Mouse (Mus musculus) midbrain, embryonic 14.5 days (tissue): ENCODE data around the gene Pde10a. TPM values are rescaled to one million over a fixed set of nuclear protein-coding genes. Genes with fewer than 3 reads are reported as not detected.
A peak's percentile ranks its signal among the peaks of the same experiment; 100 is the strongest.

Experiments
- ATAC-seq: fragments of 200-750 bp; cut with Nextera tagmentation; 2 replicates; pipeline ENCODE4 v1.8.0; 2017; ENCODE audit warnings: moderate number of reproducible peaks, moderate library complexity; ENCODE audit not compliant: low FRiP score, low TSS enrichment
- DNase-seq: peaks from one replicate; pipeline ENCODE4 v3.0.0-alpha.2; 2015
- H3K27ac ChIP-seq: fragments of 300-500 bp; sonication (generic); replicated peaks from 2 replicates; pipeline ENCODE4 v1.5.1; 2014; ENCODE audit warnings: mild to moderate bottlenecking, low read depth, low read length, moderate library complexity
- H3K27me3 ChIP-seq: fragments of 300-500 bp; sonication (generic); 2 replicates; pipeline ENCODE4 v1.6.1; 2014; ENCODE audit warnings: low read length, control low read depth, mixed read lengths; ENCODE audit not compliant: control insufficient read depth, insufficient read depth
- H3K36me3 ChIP-seq: fragments of 300-500 bp; sonication (generic); 2 replicates; pipeline ENCODE4 v1.6.1; 2014; ENCODE audit warnings: low read length, control low read depth; ENCODE audit not compliant: control insufficient read depth, insufficient read depth
- H3K4me1 ChIP-seq: fragments of 300-500 bp; sonication (generic); 2 replicates; pipeline ENCODE4 v1.6.1; 2014; ENCODE audit warnings: mild to moderate bottlenecking, antibody characterized with exemption, low read length, control low read depth; ENCODE audit not compliant: control insufficient read depth, insufficient read depth
- H3K4me2 ChIP-seq: fragments of 300-500 bp; sonication (generic); 2 replicates; pipeline ENCODE4 v1.6.1; 2014; ENCODE audit warnings: mild to moderate bottlenecking, low read length, moderate library complexity
- H3K4me3 ChIP-seq: fragments of 300-500 bp; sonication (generic); replicated peaks from 2 replicates; pipeline ENCODE4 v1.5.1; 2014; ENCODE audit warnings: low read depth, low read length
- H3K9ac ChIP-seq: fragments of 300-500 bp; sonication (generic); replicated peaks from 2 replicates; pipeline ENCODE4 v1.6.1; 2014; ENCODE audit warnings: mild to moderate bottlenecking, low read length, moderate library complexity
- H3K9me3 ChIP-seq: fragments of 300-500 bp; sonication (generic); 2 replicates; pipeline ENCODE4 v1.6.1; 2016; ENCODE audit warnings: low read length, control low read depth, mixed read lengths; ENCODE audit not compliant: control insufficient read depth
- WGBS: fragments of 180-500 bp; shearing (Covaris S2); extraction: QIAGEN DNeasy Blood & Tissue Kit; methylation state at CpG from one replicate; pipeline ENCODE4 v1.1.7; 2014; 5-methylcytosine and 5-hydroxymethylcytosine counted together
- polyA plus RNA-seq: library from polyadenylated mRNA; unstranded; fragments of >200 nt; fragmentation: Nextera tagmentation; extraction: Ambion mirVana; gene quantifications from 2 replicates; pipeline ENCODE4 v1.2.1, GENCODE M21; 2014

The Pde10a gene
- polyA plus RNA-seq, 1 experiment from 2014 or later, result 14.1 TPM

- Histone ChIP-seq H3K36me3 (no peaks in the 10 kb centered on the region), H3K4me1 (no peaks in the 10 kb centered on the region), H3K27me3 (peaks cover 4% of the 10 kb centered on the region; the same call in 1 of the 2 replicates), H3K9me3 (no peaks in the 10 kb centered on the region), H3K4me2 (no peak overlapping the region), H3K9ac (no peak overlapping the region), H3K27ac (no peak overlapping the region), H3K4me3 (no peak overlapping the region)
- ATAC-seq (no peak), DNase-seq (no peak)
- 93% methylated on average over 3 of the region's 3 CpGs for WGBS
Observed at GRCm38 (mm10) chr17:8742772-8743171, 217.6 kb downstream of the Pde10a start.

GRCm38 (mm10) chr17:8745334-8745733 is 220.2 kb downstream of the Pde10a start:
- H3K4me1 ChIP-seq, result no peaks in the 10 kb centered on the region
- no peak for ATAC-seq
- peak; percentile 4 for DNase-seq
- H3K36me3 ChIP-seq, result no peaks in the 10 kb centered on the region
- H3K4me2 ChIP-seq, result no peak overlapping the region
- no peaks in the 10 kb centered on the region for H3K9me3 ChIP-seq
- H3K9ac ChIP-seq, result no peak overlapping the region
- 57% methylated on average over 1 of the region's 1 CpGs for WGBS
- H3K4me3 ChIP-seq, result no peak overlapping the region
- peaks cover 4% of the 10 kb centered on the region; the same call in 1 of the 2 replicates for H3K27me3 ChIP-seq
- no peak overlapping the region for H3K27ac ChIP-seq

GRCm38 (mm10) chr17:8749426-8749825 is 224.3 kb downstream of the Pde10a start:
- Histone ChIP-seq H3K27ac (no peak overlapping the region), H3K4me2 (no peak overlapping the region), H3K36me3 (no peaks in the 10 kb centered on the region), H3K9me3 (no peaks in the 10 kb centered on the region), H3K27me3 (peaks cover 4% of the 10 kb centered on the region; the same call in 1 of the 2 replicates), H3K9ac (no peak overlapping the region), H3K4me3 (no peak overlapping the region), H3K4me1 (no peaks in the 10 kb centered on the region)
- DNase-seq (no peak), ATAC-seq (no peak)
- WGBS, result 86% methylated on average over 4 of the region's 4 CpGs

GRCm38 (mm10) chr17:8757576-8757975 is 232.4 kb downstream of the Pde10a start:
- no peak for ATAC-seq
- 95% methylated on average over 5 of the region's 5 CpGs for WGBS
- H3K4me2 ChIP-seq, result no peak overlapping the region

GRCm38 (mm10) chr17:8763248-8763647 is 238.1 kb downstream of the Pde10a start:
- Histone ChIP-seq H3K27ac (no peak overlapping the region), H3K36me3 (no peaks in the 10 kb centered on the region), H3K4me1 (no peaks in the 10 kb centered on the region), H3K4me2 (no peak overlapping the region), H3K9ac (no peak overlapping the region), H3K9me3 (no peaks in the 10 kb centered on the region), H3K27me3 (no peaks in the 10 kb centered on the region), H3K4me3 (no peak overlapping the region)
- WGBS, result 45% methylated on average over 1 of the region's 1 CpGs
- peak; percentile 25 for DNase-seq
- no peak for ATAC-seq

More at GRCm38 (mm10) chr17:8757576-8757975, 232.4 kb downstream of the Pde10a start:
- H3K4me3 ChIP-seq, result no peak overlapping the region
- H3K36me3 ChIP-seq, result no peaks in the 10 kb centered on the region
- no peaks in the 10 kb centered on the region for H3K4me1 ChIP-seq
- no peaks in the 10 kb centered on the region for H3K27me3 ChIP-seq
- no peak for DNase-seq
- H3K27ac ChIP-seq, result no peak overlapping the region
- no peak overlapping the region for H3K9ac ChIP-seq
- no peaks in the 10 kb centered on the region for H3K9me3 ChIP-seq

GRCm38 (mm10) chr17:8765987-8766576 is 240.9 kb downstream of the Pde10a start:
- Histone ChIP-seq H3K27me3 (no peaks in the 10 kb centered on the region), H3K9me3 (0 out of 2 replicates have a peak, but pooled peaks cover 6% of the 10 kb centered on the region), H3K4me1 (no peaks in the 10 kb centered on the region), H3K9ac (no peak overlapping the region), H3K4me3 (no peak overlapping the region), H3K4me2 (no peak overlapping the region), H3K27ac (no peak overlapping the region), H3K36me3 (no peaks in the 10 kb centered on the region)
- DNase-seq, result no peak
- ATAC-seq, result no peak
- WGBS, result 88% methylated on average over 5 of the region's 5 CpGs

GRCm38 (mm10) chr17:8769155-8769554 is 244.0 kb downstream of the Pde10a start:
- 0 out of 2 replicates have a peak, but pooled peaks cover 6% of the 10 kb centered on the region for H3K9me3 ChIP-seq
- H3K27ac ChIP-seq, result no peak overlapping the region
- H3K4me1 ChIP-seq, result no peaks in the 10 kb centered on the region
- H3K36me3 ChIP-seq, result no peaks in the 10 kb centered on the region
- no peak overlapping the region for H3K4me2 ChIP-seq
- no peak overlapping the region for H3K9ac ChIP-seq
- ATAC-seq (no peak), DNase-seq (no peak)
- 93% methylated on average over 1 of the region's 1 CpGs for WGBS
- H3K4me3 ChIP-seq, result no peak overlapping the region
- no peaks in the 10 kb centered on the region for H3K27me3 ChIP-seq

GRCm38 (mm10) chr17:8773391-8773790 is 248.2 kb downstream of the Pde10a start:
- WGBS, result 91% methylated on average over 6 of the region's 6 CpGs
- Histone ChIP-seq H3K4me1 (no peaks in the 10 kb centered on the region), H3K9ac (no peak overlapping the region), H3K9me3 (0 out of 2 replicates have a peak, but pooled peaks cover 6% of the 10 kb centered on the region), H3K27me3 (no peaks in the 10 kb centered on the region), H3K27ac (no peak overlapping the region), H3K4me2 (no peak overlapping the region), H3K4me3 (no peak overlapping the region), H3K36me3 (no peaks in the 10 kb centered on the region)
- ATAC-seq (no peak), DNase-seq (no peak)

- Histone ChIP-seq H3K4me3 (no peak overlapping the region), H3K4me2 (no peak overlapping the region), H3K4me1 (no peaks in the 10 kb centered on the region), H3K27ac (no peak overlapping the region), H3K27me3 (no peaks in the 10 kb centered on the region), H3K9ac (no peak overlapping the region), H3K36me3 (no peaks in the 10 kb centered on the region), H3K9me3 (0 out of 2 replicates have a peak, but pooled peaks cover 4% of the 10 kb centered on the region)
- DNase-seq, result no peak
- 83% methylated on average over 3 of the region's 3 CpGs for WGBS
- ATAC-seq, result no peak
Observed at GRCm38 (mm10) chr17:8774301-8774700, 249.1 kb downstream of the Pde10a start.
